Mouse (Mus musculus) thymus, adult 2 months (tissue): ENCODE data around the gene Crabp2. TPM values are rescaled to one million over a fixed set of nuclear protein-coding genes. Genes with fewer than 3 reads are reported as not detected.

Source experiments
- DNase-seq: peaks from one replicate; pipeline ENCODE4 v3.0.0; 2021
- H3K27ac ChIP-seq: fragments of 200-500 bp; 2 replicates; pipeline ENCODE4 v1.5.1; 2012; ENCODE audit warnings: low read length, control low read depth; ENCODE audit not compliant: control insufficient read depth, insufficient read depth
- H3K27me3 ChIP-seq: fragments of 200-500 bp; 2 replicates; pipeline ENCODE4 v1.6.1; 2012; ENCODE audit warnings: mild to moderate bottlenecking, low read length, moderate library complexity, mixed read lengths; ENCODE audit not compliant: control insufficient read depth, insufficient read depth
- H3K36me3 ChIP-seq: fragments of 200-500 bp; 2 replicates; pipeline ENCODE4 v1.6.1; 2012; ENCODE audit warnings: mild to moderate bottlenecking, low read length, moderate library complexity; ENCODE audit not compliant: control insufficient read depth, insufficient read depth
- H3K4me1 ChIP-seq: fragments of 200-500 bp; replicated peaks from 2 replicates; pipeline ENCODE4 v1.6.1; 2012; ENCODE audit warnings: low read length; ENCODE audit not compliant: control insufficient read depth, insufficient read depth
- H3K4me3 ChIP-seq: fragments of 200-500 bp; 2 replicates; pipeline ENCODE4 v1.5.1; 2012; ENCODE audit warnings: mild to moderate bottlenecking, low read length, control low read depth, moderate library complexity; ENCODE audit not compliant: control insufficient read depth, insufficient read depth
- CTCF ChIP-seq: fragments of 200-500 bp; IDR thresholded peaks from 2 replicates; pipeline ENCODE4 v1.5.1; 2012; ENCODE audit warnings: mild to moderate bottlenecking, control low read depth, low read length, moderate library complexity, borderline replicate concordance; ENCODE audit not compliant: control insufficient read depth, poor library complexity, insufficient read depth; ENCODE audit errors: extremely low read depth
- POLR2A ChIP-seq: fragments of 200-500 bp; IDR thresholded peaks from 2 replicates; pipeline ENCODE4 v1.6.1; 2012; ENCODE audit warnings: mild to moderate bottlenecking, low read length, control low read depth, moderate library complexity; ENCODE audit not compliant: control insufficient read depth, poor library complexity, insufficient read depth; ENCODE audit errors: extremely low read depth
- WGBS: fragments of 180-500 bp; shearing (Covaris S2); methylation state at CpG from one replicate; pipeline ENCODE4 v1.1.7; 2018; 5-methylcytosine and 5-hydroxymethylcytosine counted together
- polyA plus RNA-seq: library from polyadenylated mRNA; depleted of rRNA; stranded (reverse); fragments of >200 nt; gene quantifications from 2 replicates; pipeline ENCODE4 v1.2.3, GENCODE M21; 2012

The Crabp2 gene
- polyA plus RNA-seq, 1 experiment = 1.6 TPM

GRCm38 (mm10) chr3:87940611-87941010, 7.9 kb upstream of the Crabp2 start:
- WGBS = 95% methylated on average over 5 of the region's 5 CpGs
- no peak for DNase-seq
- peaks cover 58% of the 10 kb centered on the region for H3K36me3 ChIP-seq
- TF ChIP-seq POLR2A (no peak), CTCF (no peak)
- H3K27me3 ChIP-seq = no peaks in the 10 kb centered on the region
- H3K4me1 ChIP-seq = no peaks in the 10 kb centered on the region
- H3K4me3 ChIP-seq = no peak overlapping the region
- no peak overlapping the region for H3K27ac ChIP-seq

DNA sequence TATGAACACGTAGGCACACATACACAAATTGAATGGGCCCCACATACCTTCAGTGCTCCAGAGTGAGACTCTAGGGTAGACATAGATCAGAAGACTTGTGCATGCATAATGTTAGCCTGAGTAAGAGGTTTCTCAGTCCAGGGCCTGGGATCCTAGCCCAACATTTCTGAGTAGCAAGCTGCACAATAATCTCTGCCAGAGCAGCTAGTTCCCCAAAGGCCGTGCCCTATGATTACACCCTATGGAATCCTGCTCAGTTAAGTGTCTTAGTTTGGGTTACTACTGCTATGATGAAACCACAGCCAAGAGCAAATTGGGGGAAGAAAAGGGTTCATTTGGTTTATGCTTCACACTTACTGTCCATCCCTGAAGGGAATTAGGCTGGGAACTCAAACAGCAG, 6.0 kb upstream of the Crabp2 start:
- no peak overlapping the region for H3K27ac ChIP-seq
- H3K36me3 ChIP-seq = peaks cover 47% of the 10 kb centered on the region
- H3K27me3 ChIP-seq = peaks cover 6% of the 10 kb centered on the region; the same call in 1 of the 2 replicates
- no peaks in the 10 kb centered on the region; the same call in 1 of the 2 replicates for H3K4me1 ChIP-seq
- WGBS = 92% methylated on average over 2 of the region's 2 CpGs
- DNase-seq = no peak
- TF ChIP-seq POLR2A = no peak
- no peak for TF ChIP-seq CTCF
- no peak overlapping the region for H3K4me3 ChIP-seq

DNA sequence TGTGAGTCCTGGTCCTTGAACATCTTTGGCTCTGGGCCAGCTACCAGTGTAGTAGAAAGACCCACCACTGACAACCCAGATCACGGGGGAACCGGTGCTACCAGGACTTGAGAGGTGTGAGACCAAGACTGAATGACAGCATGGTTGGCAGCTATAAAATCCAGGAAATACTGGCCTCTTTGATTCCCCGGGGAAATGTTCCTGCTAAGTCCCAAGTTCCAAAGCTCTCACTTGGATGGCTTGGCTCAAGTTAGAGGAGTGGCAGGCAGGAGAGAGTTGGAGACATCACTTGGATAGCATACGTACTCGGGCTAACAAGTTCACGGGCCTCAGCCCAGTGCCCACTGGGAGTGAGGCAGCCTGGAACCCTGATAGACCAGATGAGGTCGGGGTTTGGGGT, 4.9 kb upstream of the Crabp2 start:
- no peak for DNase-seq
- 84% methylated on average over 7 of the region's 7 CpGs for WGBS
- TF ChIP-seq POLR2A = no peak
- no peak for TF ChIP-seq CTCF
- H3K4me3 ChIP-seq = no peak overlapping the region
- H3K27ac ChIP-seq = no peak overlapping the region
- peaks cover 9% of the 10 kb centered on the region; the same call in 1 of the 2 replicates for H3K27me3 ChIP-seq
- no peaks in the 10 kb centered on the region; the same call in 1 of the 2 replicates for H3K4me1 ChIP-seq
- H3K36me3 ChIP-seq = peaks cover 37% of the 10 kb centered on the region

GRCm38 (mm10) chr3:87944838-87945600, 3.4 kb upstream of the Crabp2 start:
- TF ChIP-seq CTCF = no peak
- no peak for DNase-seq
- Histone ChIP-seq H3K4me3 (no peak overlapping the region), H3K27ac (no peak overlapping the region), H3K36me3 (peaks cover 22% of the 10 kb centered on the region), H3K4me1 (no peaks in the 10 kb centered on the region; the same call in 1 of the 2 replicates), H3K27me3 (peaks cover 19% of the 10 kb centered on the region; the same call in 1 of the 2 replicates)
- WGBS = 72% methylated on average over 4 of the region's 4 CpGs

GRCm38 (mm10) chr3:87945781-87946540, 2.5 kb upstream of the Crabp2 start:
- Histone ChIP-seq H3K4me1 (no peaks in the 10 kb centered on the region; the same call in 1 of the 2 replicates), H3K4me3 (no peak overlapping the region), H3K27ac (no peak overlapping the region), H3K27me3 (peaks cover 24% of the 10 kb centered on the region; the same call in 1 of the 2 replicates), H3K36me3 (peaks cover 14% of the 10 kb centered on the region)
- DNase-seq = no peak
- TF ChIP-seq CTCF = no peak
- TF ChIP-seq POLR2A = no peak
- 57% methylated on average over 12 of the region's 12 CpGs for WGBS

DNA sequence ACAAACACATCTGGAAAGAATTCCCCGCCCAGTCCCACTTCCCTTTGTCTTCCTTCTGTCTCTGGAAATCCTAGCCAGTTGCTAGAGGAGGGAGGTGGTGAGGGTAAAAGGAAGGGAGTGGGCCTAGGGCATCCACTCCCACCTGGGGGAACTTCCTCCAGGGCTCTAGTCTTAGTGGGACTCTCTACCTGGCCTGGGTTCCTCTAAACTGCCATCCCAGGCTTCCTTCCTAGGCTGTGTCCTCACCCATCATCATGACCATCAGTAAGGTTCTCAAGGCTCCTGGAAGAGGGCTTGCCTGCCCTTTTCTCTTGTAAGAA, 2.0 kb upstream of the Crabp2 start:
- peaks cover 25% of the 10 kb centered on the region; the same call in 1 of the 2 replicates for H3K27me3 ChIP-seq
- no peak for DNase-seq
- WGBS = 18% methylated on average over 1 of the region's 1 CpGs
- TF ChIP-seq POLR2A (no peak), CTCF (no peak)
- H3K4me1 ChIP-seq = no peaks in the 10 kb centered on the region; the same call in 1 of the 2 replicates
- H3K27ac ChIP-seq = no peak overlapping the region
- H3K4me3 ChIP-seq = no peak overlapping the region
- peaks cover 9% of the 10 kb centered on the region for H3K36me3 ChIP-seq
